Mouse (Mus musculus) small intestine, adult 2 months (tissue): ENCODE data around the gene Atf5. TPM values are rescaled to one million over a fixed set of nuclear protein-coding genes. Genes with fewer than 3 reads are reported as not detected.

ENCODE experiments used
- H3K27ac ChIP-seq: fragments of 200-500 bp; 2 replicates; pipeline ENCODE4 v1.5.1; 2012; ENCODE audit warnings: low read depth, low read length, control low read depth, inconsistent platforms; ENCODE audit not compliant: insufficient read depth
- H3K27me3 ChIP-seq: fragments of 200-500 bp; 2 replicates; pipeline ENCODE4 v1.6.1; 2012; ENCODE audit warnings: mild to moderate bottlenecking, moderate library complexity, low read length, inconsistent platforms; ENCODE audit not compliant: control insufficient read depth, insufficient read depth
- H3K36me3 ChIP-seq: fragments of 200-500 bp; 2 replicates; pipeline ENCODE4 v1.6.1; 2012; ENCODE audit warnings: mild to moderate bottlenecking, low read length, control low read depth, inconsistent platforms; ENCODE audit not compliant: control insufficient read depth, insufficient read depth
- H3K4me1 ChIP-seq: fragments of 200-500 bp; 2 replicates; pipeline ENCODE4 v1.6.1; 2012; ENCODE audit warnings: low read length, inconsistent platforms, mixed read lengths; ENCODE audit not compliant: control insufficient read depth, insufficient read depth, insufficient read length
- H3K4me3 ChIP-seq: fragments of 200-500 bp; 2 replicates; pipeline ENCODE4 v1.5.1; 2012; ENCODE audit warnings: low read depth, mild to moderate bottlenecking, control low read depth, inconsistent platforms, low read length, moderate library complexity
- CTCF ChIP-seq: fragments of 200-500 bp; IDR thresholded peaks from 2 replicates; pipeline ENCODE4 v1.5.1; 2012; ENCODE audit warnings: low read depth, mild to moderate bottlenecking, control low read depth, inconsistent platforms, low read length, moderate library complexity, mixed read lengths; ENCODE audit not compliant: insufficient replicate concordance, insufficient read length; ENCODE audit errors: extremely low read depth
- POLR2A ChIP-seq: fragments of 200-500 bp; IDR thresholded peaks from 2 replicates; pipeline ENCODE4 v1.6.1; 2012; ENCODE audit warnings: low read depth, mild to moderate bottlenecking, control low read depth, inconsistent platforms, low read length, moderate library complexity
- WGBS: fragments of 180-500 bp; shearing (Covaris S2); methylation state at CpG from one replicate; pipeline ENCODE4 v1.1.7; 2018; 5-methylcytosine and 5-hydroxymethylcytosine counted together
- polyA plus RNA-seq: library from polyadenylated mRNA; depleted of rRNA; stranded (reverse); fragments of >200 nt; gene quantifications from 2 replicates; pipeline ENCODE4 v1.2.3, GENCODE M21; 2012

The Atf5 gene
- polyA plus RNA-seq, 1 experiment: 102 TPM

DNA sequence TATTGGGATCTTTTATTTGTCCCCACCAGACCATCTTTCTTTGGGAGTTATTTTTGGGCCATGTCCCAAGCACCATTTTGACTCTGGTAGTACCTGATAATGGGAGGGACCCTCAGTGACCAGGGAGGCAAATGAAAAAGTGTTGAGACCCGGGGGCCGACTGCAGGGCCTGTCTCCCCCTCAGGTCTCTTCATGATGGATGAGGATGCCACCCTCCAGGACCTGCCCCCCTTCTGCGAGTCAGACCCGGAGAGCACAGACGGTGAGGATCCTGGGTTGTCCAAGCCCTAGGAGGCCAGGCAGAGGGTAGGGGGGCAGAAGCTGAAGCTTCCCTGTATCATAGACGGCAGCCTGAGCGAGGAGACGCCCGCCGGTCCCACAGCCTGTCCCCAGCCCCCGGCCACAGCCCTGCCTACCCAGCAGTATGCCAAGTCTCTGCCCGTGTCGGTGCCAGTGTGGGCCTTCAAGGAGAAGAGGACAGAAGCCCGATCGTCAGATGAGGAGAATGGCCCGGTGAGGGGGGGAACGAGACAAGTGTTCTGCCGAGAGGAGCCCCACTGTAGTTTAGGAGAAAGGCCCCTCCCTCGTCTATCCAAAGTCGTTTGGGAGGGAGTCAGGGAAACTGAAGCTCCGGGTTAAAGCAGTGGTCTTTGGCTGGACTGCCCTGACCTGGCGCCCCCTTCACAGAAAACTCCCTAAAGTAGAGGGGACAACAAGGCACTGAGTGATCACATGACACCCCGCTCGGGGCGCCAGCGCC, 37.3 kb upstream of the Atf5 start:
- H3K36me3 ChIP-seq: no peaks in the 10 kb centered on the region
- WGBS: 12% methylated on average over 26 of the region's 26 CpGs
- peaks cover 16% of the 10 kb centered on the region for H3K4me1 ChIP-seq
- H3K27ac ChIP-seq: peak overlapping the region; percentile 97
- H3K27me3 ChIP-seq: no peaks in the 10 kb centered on the region
- TF ChIP-seq POLR2A (no peak), CTCF (no peak)
- peak overlapping the region; percentile 86 for H3K4me3 ChIP-seq

DNA sequence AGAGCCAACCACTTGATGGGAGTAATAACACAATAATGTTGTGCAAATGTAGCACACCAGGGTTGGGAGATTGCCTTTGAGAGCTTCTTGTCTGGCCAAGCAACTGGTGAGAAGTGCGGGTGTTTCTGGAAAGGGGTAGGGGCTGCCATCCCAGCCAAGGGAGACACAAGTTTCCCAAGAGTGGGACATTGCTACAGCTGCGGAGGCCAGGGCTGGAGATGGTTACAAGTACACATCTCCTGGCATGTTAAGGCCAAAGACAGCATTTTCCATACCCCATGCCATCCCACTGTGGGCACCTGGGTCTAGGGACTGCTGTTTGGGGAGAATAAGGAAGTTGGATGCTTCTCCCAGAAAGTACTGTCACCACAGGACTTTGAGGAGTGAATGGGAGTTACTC, 36.6 kb upstream of the Atf5 start:
- TF ChIP-seq POLR2A (no peak), CTCF (no peak)
- peaks cover 16% of the 10 kb centered on the region for H3K4me1 ChIP-seq
- no peaks in the 10 kb centered on the region for H3K27me3 ChIP-seq
- H3K4me3 ChIP-seq: no peak overlapping the region
- H3K27ac ChIP-seq: no peak overlapping the region
- 91% methylated on average over 2 of the region's 2 CpGs for WGBS
- no peaks in the 10 kb centered on the region for H3K36me3 ChIP-seq

DNA sequence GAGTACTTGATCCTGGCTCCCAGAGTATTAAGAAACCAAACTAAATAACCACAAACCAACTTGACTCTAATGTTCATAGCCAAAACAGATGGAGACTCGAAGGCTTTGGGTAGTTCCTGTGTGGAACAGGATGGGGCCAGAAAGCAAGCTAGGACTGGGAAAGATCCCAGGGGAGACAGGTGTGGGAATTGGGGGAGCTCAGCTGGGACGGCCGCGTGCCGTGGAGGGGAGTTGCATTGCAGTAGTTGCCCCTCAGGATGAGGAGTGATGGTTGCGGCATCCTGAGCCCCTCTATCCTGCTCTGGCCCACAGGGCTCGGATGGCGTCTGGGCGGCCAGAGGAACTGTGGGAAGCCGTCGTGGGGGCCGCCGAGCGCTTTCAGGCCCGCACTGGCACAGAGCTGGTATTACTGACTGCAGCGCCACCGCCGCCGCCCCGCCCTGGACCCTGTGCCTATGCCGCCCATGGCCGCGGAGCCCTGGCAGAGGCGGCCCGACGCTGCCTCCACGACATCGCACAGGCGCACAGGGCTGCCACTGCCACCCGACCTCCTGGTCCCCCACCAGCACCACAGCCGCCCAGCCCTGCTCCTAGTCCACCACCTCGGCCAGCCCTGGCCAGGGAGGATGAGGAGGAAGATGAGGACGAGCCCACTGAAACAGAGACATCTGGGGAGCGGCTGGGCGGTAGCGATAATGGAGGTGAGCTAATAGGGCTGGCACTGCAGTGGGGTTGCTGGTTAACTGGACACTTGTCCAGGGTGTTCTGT, 36.0 kb upstream of the Atf5 start:
- Histone ChIP-seq H3K4me3 (no peak overlapping the region), H3K36me3 (no peaks in the 10 kb centered on the region), H3K27me3 (no peaks in the 10 kb centered on the region), H3K27ac (no peak overlapping the region), H3K4me1 (peaks cover 19% of the 10 kb centered on the region)
- 90% methylated on average over 36 of the region's 36 CpGs for whole genome bisulfite sequencing
- TF ChIP-seq POLR2A: no peak
- no peak for TF ChIP-seq CTCF

DNA sequence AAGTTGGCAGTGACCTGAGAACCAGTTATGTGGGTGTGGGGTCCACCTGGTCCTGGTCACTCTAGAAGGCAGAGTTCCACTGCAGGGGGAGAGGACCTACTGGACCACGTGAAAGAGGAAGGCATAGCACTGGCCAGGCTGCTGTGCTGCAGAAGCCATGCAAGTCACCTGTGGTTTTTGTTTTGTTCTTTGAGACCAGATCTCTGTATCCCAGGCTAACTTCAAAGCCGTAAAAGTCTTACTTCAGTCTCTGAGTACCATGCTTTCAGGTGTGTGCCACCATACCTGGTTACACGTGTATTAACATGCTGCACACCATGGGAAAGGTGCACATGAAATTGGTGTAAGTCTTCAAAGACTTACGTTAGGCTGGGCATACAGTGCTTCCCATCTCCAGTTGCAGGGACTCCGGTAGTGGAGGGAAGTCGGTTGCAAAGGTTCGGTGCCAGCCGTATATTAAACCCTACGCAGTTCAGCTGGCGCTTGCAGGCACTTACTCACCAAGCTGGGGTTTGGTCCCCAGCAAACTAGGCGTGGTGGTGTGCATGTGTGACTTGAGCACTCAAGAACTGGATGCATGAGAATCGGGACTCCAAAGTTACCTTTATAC, 35.3 kb upstream of the Atf5 start:
- TF ChIP-seq CTCF (no peak), POLR2A (no peak)
- H3K27me3 ChIP-seq: no peaks in the 10 kb centered on the region

DNA sequence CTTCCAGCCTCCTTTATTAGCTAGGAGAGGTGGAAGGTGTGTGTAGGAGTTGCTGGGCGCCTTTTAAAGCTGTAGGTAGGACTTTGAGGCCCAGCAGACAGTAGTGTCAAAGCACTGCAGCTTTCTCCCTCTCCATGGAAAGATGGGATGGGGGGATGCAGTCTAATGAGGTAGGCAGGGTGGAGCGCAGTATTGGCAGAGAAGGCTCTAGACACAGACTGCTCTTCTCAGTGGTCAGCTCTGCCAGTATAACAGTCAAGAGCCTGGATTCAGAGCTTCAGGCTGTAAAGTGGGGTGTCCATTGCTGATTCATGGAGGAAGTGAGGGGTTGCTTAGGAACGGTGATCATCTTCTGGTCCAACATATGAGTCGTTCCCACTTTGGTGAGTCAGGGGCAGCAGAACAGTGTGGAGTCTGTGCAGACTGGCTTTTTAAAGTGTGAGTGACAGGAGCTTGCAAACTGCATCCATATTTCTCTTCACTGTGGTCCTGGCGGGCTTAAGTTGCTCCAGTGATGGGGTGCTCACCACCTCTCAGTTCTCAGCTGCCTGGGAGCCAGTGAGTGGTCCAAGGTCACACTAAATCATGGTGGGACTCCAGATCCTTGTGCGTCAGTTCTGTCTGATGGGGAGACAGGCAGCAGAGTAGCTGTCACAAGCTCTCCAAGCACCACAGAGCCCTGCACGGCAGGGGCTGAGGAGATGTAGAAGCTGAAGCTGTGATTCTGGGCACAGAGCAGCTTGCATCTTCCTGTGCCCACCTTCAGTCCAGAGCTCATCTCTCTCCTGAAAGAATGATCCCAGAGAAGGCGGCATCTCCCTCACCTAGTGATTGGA, 34.5 kb upstream of the Atf5 start:
- Histone ChIP-seq H3K36me3 (peaks cover 7% of the 10 kb centered on the region), H3K4me1 (peaks cover 16% of the 10 kb centered on the region), H3K4me3 (peak overlapping the region; percentile 80), H3K27me3 (no peaks in the 10 kb centered on the region), H3K27ac (peak overlapping the region; percentile 67; the same call in 1 of the 2 replicates)
- TF ChIP-seq POLR2A (no peak), CTCF (no peak)
- 64% methylated on average over 8 of the region's 8 CpGs for WGBS

More for the DNA sequence above, 35.3 kb upstream of the Atf5 start:
- Histone ChIP-seq H3K4me3 (no peak overlapping the region), H3K36me3 (peaks cover under 1% of the 10 kb centered on the region; the same call in 1 of the 2 replicates), H3K4me1 (peaks cover 19% of the 10 kb centered on the region), H3K27ac (no peak overlapping the region)
- 86% methylated on average over 12 of the region's 12 CpGs for WGBS

DNA sequence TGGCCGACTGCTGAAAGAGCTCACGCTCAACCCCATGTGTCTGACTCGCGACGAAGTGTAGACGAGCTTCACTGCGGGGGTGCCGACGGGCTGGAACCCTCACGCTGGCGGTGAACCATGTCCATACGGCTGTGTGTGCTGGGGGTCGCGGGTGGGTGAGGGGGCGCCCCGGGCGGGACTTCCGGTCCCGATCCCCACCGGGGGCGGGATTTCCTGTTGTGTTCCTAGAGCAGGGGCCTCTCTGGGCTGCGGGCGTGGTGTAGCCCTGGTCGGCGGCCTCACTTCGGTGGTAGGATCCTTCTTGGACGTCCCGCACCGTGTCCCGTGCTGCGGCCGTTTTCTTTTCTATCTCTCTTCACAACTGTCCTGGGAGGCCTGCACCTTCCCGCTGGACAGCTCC, 33.7 kb upstream of the Atf5 start:
- TF ChIP-seq POLR2A (no peak; the same call in 1 of the 2 replicates), CTCF (no peak)
- under 1% methylated on average over 33 of the region's 33 CpGs for WGBS
- peaks cover 14% of the 10 kb centered on the region for H3K4me1 ChIP-seq

More for the DNA sequence above, 33.7 kb upstream of the Atf5 start:
- H3K27ac ChIP-seq: peak overlapping the region; percentile 91
- no peaks in the 10 kb centered on the region for H3K27me3 ChIP-seq
- H3K36me3 ChIP-seq: peaks cover 16% of the 10 kb centered on the region
- H3K4me3 ChIP-seq: peak overlapping the region; percentile 80
